Mouse (Mus musculus): ENCODE measurements around the gene Syn3.
"Not testable (repeated sequence)": the region's sequence is repeated elsewhere in the genome, so short reads cannot be mapped to it uniquely, and the experiment has no call there.

Gene Syn3

DNA sequence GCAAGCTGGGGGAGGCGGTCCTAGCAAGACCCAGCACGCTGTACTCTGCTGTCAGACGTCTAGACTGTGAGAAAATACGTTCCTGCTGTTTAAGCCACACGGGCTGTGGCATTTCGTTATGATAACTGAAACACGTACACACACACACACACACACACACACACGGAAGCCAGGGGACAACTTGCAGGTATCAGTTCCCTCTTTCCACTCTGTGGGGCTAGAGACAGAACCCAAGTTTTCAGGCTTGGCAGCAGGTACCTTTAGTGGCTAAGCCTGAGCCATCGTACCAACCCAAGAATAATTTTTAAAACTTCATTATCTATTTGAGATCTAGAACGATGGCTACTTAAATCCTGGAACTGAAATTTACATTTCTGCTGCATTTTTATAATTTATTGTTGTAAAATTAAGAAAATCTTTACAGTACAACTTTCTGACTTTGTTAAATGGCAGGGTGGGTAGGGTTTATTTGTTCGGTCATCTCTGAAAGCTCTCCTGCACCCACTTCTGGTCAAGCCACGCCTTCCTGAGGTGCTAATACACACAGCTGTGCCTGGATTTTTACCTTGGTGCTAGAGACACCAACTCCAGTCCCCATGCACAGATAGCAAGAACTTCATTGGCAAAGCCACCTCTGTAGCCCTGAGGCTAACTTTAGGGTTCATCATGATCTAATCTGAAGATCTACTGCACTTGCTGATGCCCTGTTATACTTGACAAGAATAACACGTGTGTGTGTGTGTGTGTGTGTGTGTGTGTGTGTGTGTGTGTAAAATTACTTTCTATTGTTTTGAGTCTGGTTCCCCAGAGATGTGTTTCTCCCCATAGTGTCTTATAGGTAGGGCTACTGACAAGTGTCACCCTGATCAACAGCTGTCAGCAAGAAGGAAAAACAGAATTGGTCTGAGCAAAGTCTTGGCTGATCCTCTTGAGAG lies 29.8 kb downstream of the Syn3 start:
- no peak for DNase-seq

DNA sequence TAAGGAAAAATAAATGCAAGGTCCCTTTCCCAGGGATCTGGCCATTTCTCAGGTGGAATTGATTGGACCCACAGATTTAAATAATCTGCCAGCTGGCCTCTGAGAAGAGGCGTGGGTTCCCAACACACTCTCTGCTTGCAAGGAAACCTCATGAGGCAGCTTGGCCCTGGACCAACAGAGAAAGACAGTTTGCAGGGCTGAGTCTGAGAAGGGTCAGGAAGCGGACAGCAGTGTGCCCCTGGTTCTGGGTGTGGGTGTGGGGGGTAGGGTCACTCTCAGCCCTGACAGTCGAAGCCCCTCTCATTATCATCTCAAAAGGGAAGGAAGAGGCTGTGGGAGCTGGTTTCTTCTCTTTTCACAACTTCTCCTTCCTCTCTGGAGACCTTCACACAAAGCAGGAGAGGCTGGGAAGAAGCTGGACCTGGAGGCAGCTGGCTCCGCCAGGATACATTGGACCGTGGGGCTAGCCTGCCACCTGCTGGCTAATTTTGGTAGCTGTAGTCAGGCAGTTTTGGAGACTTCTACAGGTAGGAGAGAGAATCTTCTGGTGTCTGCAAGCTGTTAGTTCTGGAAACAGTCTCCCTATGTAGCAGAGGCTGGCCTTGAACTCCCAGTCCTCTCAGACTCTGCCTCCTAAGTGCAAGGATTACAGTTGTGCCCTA lies 35.0 kb downstream of the Syn3 start:
- peak; percentile 70 for DNase-seq

DNA sequence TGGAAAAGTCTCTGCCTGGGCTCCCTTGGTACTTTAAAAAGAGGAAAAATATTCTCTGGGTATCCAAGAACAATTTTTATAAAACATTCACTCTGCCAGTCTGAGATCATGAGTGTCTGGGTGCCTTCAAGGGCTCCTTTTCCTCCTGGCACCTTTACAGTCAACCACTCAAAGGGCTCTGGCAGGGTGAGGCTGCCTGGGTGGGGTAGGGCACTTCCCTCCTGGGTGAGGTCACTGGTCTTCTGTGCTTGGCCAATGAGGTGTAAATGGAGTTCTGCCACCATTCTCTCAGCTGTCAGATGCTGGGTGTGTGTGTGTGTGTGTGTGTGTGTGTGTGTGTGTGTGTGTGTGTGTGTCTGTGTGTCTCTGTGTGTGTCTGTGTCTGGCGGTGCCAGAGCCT lies 39.1 kb downstream of the Syn3 start:
- DNase-seq, result no peak

GRCm38 (mm10) chr10:86457665-86458209 lies 41.0 kb downstream of the Syn3 start:
- no peak for DNase-seq

- DNase-seq, result no peak
These were observed 41.5 kb downstream of the Syn3 start for GRCm38 (mm10) chr10:86457195-86457594.

DNA sequence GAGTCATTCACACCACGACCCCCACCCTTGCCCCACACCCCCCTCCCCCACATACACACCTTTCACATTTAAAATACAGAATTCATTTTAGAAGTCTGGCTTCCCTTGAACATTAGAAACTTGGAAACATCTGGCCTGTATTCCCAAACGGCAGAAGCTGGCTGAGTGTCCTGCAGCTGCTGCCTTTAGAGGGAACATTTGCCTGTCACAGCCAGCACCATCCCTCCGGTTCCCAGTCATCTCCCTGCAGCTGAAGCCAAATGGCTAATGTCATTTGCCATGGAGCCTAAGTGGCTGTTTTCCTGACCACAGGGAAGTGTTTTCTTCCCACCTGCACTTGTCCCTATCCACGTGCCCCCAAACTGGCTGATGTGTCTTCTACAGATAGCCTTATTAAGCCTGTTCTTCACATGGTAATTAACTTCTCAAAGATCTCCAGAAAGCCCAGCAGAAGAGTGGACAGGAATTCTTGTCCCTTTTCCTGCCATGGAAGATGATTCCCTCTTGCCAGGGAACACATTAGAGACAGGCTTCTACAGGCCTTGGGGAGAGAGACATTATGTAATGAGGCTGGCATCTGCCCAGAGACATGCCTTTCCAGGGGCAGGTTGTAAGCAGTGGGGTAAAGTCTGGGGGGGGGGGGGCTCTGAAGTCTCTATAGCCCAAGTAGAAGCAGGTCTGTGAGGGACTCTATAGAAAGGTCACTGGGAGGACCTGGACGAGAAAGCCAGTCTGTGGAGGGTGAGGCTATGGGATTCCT lies 43.2 kb downstream of the Syn3 start:
- no peak for DNase-seq

GRCm38 (mm10) chr10:86452326-86452995 lies 46.2 kb downstream of the Syn3 start:
- DNase-seq, result no peak

GRCm38 (mm10) chr10:86451294-86451693 lies 47.4 kb downstream of the Syn3 start:
- no peak for DNase-seq

GRCm38 (mm10) chr10:86446649-86447048 lies 52.0 kb downstream of the Syn3 start:
- DNase-seq, result no peak

DNA sequence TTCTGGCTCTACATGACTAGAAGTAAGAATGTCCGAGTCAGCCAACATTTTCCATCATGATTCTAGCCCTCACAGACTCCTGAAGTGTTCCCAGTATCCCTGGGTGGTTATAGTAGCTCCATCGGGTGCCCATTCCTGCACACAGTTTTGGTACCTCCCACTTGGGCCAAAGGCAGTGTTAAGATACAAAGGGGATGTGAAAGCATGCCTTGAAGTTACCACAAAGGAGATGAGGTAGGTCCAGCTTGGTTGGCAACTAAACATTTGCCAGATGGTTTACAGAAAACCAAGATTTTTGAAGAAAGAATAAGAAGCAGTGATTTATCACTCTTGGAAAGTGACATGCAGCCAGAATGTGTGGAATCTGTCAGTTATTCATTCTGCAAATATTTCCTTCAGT lies 53.5 kb downstream of the Syn3 start:
- no peak for DNase-seq

GRCm38 (mm10) chr10:86444665-86445064 lies 54.0 kb downstream of the Syn3 start:
- DNase-seq, result no peak

GRCm38 (mm10) chr10:86441765-86442164 lies 56.9 kb downstream of the Syn3 start:
- DNase-seq, result no peak

- DNase-seq, result no peak
These were observed 59.1 kb downstream of the Syn3 start for GRCm38 (mm10) chr10:86439640-86440039.

DNA sequence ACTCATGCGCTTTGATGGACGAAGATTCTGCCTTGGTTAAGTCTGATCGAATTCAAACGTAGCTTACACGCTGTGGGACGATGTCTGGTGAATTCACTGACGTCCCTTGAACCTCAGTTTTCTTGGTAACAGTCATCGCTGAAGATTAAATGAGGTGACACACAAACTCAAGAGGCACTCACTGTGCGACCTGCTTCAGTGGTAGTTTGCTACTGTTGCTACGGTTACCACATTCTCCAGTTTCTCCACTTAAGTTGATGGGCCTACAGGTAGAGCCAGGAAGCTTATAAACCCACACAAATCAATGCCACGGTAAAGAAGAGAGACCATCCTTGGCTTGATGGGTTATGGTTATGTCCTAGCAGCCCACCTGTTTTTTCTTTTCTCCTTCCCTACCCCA lies 61.4 kb downstream of the Syn3 start:
- DNase-seq, result no peak

GRCm38 (mm10) chr10:86435006-86435405 lies 63.7 kb downstream of the Syn3 start:
- not testable (repeated sequence) for DNase-seq

- no peak for DNase-seq
These were observed 69.0 kb downstream of the Syn3 start for GRCm38 (mm10) chr10:86429651-86430050.

GRCm38 (mm10) chr10:86427956-86428355 lies 70.7 kb downstream of the Syn3 start:
- DNase-seq, result no peak

DNA sequence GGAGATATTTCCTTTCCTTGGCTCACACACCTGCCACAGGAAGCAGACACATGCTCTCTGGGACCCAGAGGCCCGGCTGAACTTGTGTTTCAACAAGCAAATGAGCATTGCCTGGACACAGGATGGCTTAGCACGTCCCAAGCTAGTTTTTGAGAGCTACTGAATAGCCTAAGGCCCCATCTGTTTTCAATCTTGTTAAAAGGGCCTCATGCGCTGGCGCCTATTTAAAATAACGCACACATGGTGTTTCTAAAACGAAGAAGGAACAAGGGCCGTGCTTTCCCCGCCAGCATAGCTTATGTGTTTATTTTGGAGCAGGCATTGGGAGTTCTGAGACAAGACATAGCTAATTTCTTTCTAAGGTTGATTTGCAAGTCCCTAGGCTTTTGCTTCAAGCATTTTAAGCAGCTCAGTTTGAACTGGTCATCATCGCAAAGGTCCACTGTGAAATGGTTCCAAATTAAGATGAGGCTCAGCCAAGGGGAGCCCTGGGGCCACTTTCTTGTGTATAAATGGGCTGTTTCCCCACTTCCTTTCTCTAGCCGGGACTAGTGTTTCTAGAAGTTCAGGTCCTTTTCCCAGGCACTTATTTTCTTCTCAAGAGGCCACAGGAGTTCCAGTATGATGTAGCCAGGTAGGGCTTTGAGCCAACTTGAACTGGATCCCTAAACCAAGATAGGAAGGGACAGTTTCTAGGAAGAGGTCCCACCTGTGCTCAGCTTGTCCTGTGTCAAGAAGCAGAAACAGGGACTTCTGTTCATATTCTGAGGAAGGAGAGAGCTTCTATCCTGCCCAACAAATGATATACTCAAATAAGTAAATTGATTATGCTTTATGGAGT lies 72.8 kb downstream of the Syn3 start:
- peak; percentile 9 for DNase-seq

DNA sequence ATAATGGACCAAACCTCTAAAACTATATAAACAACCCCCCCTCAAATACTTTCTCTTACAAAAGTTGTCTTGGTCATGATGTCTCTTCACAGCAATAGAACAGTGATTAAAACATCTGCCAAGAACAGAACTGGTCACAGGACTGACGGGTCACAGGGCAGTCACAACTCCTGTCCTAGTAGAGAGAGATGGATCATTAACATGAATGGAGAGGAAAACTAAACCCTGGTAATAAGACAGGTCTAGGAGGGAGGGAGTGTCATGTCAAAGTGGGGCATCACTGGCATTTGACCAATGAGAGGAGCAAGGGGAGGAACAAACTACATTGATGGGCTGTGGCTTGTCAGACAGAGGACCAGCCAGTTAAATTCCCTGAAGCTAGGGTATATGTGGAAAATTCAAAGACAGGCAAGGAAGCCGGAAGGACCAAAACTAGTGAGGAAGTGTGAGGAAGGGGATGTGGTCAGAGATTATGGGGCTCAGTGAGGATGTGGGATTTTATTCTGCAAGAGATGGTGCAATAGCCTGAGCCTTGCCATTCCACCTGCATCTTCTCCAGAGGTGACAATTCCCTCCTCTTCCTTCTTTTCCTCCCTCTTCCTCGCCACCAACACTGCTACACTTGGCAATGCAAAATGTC lies 76.8 kb downstream of the Syn3 start:
- DNase-seq, result no peak

DNA sequence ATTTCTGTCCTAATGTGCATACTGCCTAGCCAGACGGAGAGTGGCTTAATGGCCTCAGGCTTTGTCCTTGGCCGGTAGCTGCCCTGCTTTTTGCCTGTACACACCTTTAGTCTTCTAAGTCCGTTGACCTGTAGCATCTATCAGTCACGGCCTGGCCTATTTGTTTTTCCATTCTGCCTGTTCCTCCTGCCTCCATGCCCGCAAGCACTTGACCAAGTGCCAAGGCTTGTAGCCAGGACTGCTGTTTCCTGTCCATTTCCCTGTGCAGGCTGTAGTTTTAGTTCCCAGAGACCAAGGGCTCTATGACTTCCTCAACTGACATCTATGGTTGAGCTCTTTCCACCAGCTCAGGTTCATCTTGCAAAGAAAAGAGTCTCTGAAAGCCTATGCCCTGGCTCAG lies 79.8 kb downstream of the Syn3 start:
- DNase-seq, result no peak

GRCm38 (mm10) chr10:86418345-86418744 lies 80.4 kb downstream of the Syn3 start:
- DNase-seq, result peak; percentile 23
